Mouse (Mus musculus): ENCODE measurements around the gene Atrn. TPM values are rescaled to one million over a fixed set of nuclear protein-coding genes. Genes with fewer than 3 reads are reported as not detected.

The Atrn gene
- polyA plus RNA-seq, 2 experiments: 11.5 to 17.9 TPM

- ATAC-seq (ENCODE audit: low FRiP score, low read depth): no peak
- Histone ChIP-seq H3K36me3 (ENCODE audit: control insufficient read depth, insufficient read depth, low read length) (peaks cover 23% of the 10 kb centered on the region), H3K27me3 (ENCODE audit: control insufficient read depth, insufficient read depth, low read length) (no peaks in the 10 kb centered on the region), H3K27ac (replicated peaks; ENCODE audit: low read depth, low read length) (no peak overlapping the region), H3K4me2 (replicated peaks; ENCODE audit: low read depth, low read length, severe bottlenecking) (no peak overlapping the region), H3K9me3 (ENCODE audit: control insufficient read depth, low read length) (no peaks in the 10 kb centered on the region), H3K4me3 (replicated peaks; ENCODE audit: low read length) (no peak overlapping the region), H3K4me1 (ENCODE audit: control insufficient read depth, insufficient read depth, low read length) (no peaks in the 10 kb centered on the region), H3K9ac (ENCODE audit: low read depth, low read length, severe bottlenecking) (no peak overlapping the region)
- TF ChIP-seq POLR2A (IDR thresholded peaks at IDR 0.05; ENCODE audit: borderline replicate concordance, extremely low read depth, insufficient read depth, insufficient read length): no peak
- DNase-seq (ENCODE audit: low spot score): peak; percentile 87
- 5% methylated on average over 1 of the region's 1 CpGs for WGBS
These were observed 44.3 kb downstream of the Atrn start for GRCm38 (mm10) chr2:130950548-130950947.

GRCm38 (mm10) chr2:130958906-130959305, 52.6 kb downstream of the Atrn start:
- Histone ChIP-seq H3K27me3 (ENCODE audit: control insufficient read depth, insufficient read depth, low read length) (no peaks in the 10 kb centered on the region), H3K4me2 (replicated peaks; ENCODE audit: low read depth, low read length, severe bottlenecking) (no peak overlapping the region), H3K4me1 (ENCODE audit: control insufficient read depth, insufficient read depth, low read length) (no peaks in the 10 kb centered on the region), H3K9me3 (ENCODE audit: control insufficient read depth, low read length) (no peaks in the 10 kb centered on the region), H3K4me3 (replicated peaks; ENCODE audit: low read length) (no peak overlapping the region), H3K36me3 (ENCODE audit: control insufficient read depth, insufficient read depth, low read length) (peaks cover 29% of the 10 kb centered on the region), H3K9ac (ENCODE audit: low read depth, low read length, severe bottlenecking) (no peak overlapping the region), H3K27ac (replicated peaks; ENCODE audit: low read depth, low read length) (no peak overlapping the region)
- no peak for TF ChIP-seq POLR2A (IDR thresholded peaks at IDR 0.05; ENCODE audit: borderline replicate concordance, extremely low read depth, insufficient read depth, insufficient read length)
- DNase-seq (ENCODE audit: low spot score) (no peak), ATAC-seq (ENCODE audit: low FRiP score, low read depth) (no peak)
- 54% methylated on average over 2 of the region's 2 CpGs for WGBS

GRCm38 (mm10) chr2:130961851-130962250, 55.6 kb downstream of the Atrn start:
- no peaks in the 10 kb centered on the region for H3K4me1 ChIP-seq (ENCODE audit: control insufficient read depth, insufficient read depth, low read length)
- TF ChIP-seq POLR2A (IDR thresholded peaks at IDR 0.05; ENCODE audit: borderline replicate concordance, extremely low read depth, insufficient read depth, insufficient read length): no peak
- no peaks in the 10 kb centered on the region for H3K9me3 ChIP-seq (ENCODE audit: control insufficient read depth, low read length)
- no peak for ATAC-seq (ENCODE audit: low FRiP score, low read depth)
- peak; percentile 33 for DNase-seq (ENCODE audit: low spot score)
- no peak overlapping the region for H3K27ac ChIP-seq (replicated peaks; ENCODE audit: low read depth, low read length)
- no peak overlapping the region for H3K4me3 ChIP-seq (replicated peaks; ENCODE audit: low read length)
- peaks cover 31% of the 10 kb centered on the region for H3K36me3 ChIP-seq (ENCODE audit: control insufficient read depth, insufficient read depth, low read length)
- no peaks in the 10 kb centered on the region for H3K27me3 ChIP-seq (ENCODE audit: control insufficient read depth, insufficient read depth, low read length)
- no peak overlapping the region for H3K9ac ChIP-seq (ENCODE audit: low read depth, low read length, severe bottlenecking)
- no peak overlapping the region for H3K4me2 ChIP-seq (replicated peaks; ENCODE audit: low read depth, low read length, severe bottlenecking)

GRCm38 (mm10) chr2:130965042-130965441, 58.7 kb downstream of the Atrn start:
- no peak overlapping the region for H3K27ac ChIP-seq (replicated peaks; ENCODE audit: low read depth, low read length)
- H3K4me3 ChIP-seq (replicated peaks; ENCODE audit: low read length): no peak overlapping the region
- ATAC-seq (ENCODE audit: low FRiP score, low read depth) (no peak), DNase-seq (ENCODE audit: low spot score) (no peak)
- TF ChIP-seq POLR2A (IDR thresholded peaks at IDR 0.05; ENCODE audit: borderline replicate concordance, extremely low read depth, insufficient read depth, insufficient read length): no peak
- WGBS: 93% methylated on average over 1 of the region's 1 CpGs
- H3K9ac ChIP-seq (ENCODE audit: low read depth, low read length, severe bottlenecking): no peak overlapping the region
- no peaks in the 10 kb centered on the region for H3K27me3 ChIP-seq (ENCODE audit: control insufficient read depth, insufficient read depth, low read length)
- H3K4me2 ChIP-seq (replicated peaks; ENCODE audit: low read depth, low read length, severe bottlenecking): no peak overlapping the region
- H3K9me3 ChIP-seq (ENCODE audit: control insufficient read depth, low read length): no peaks in the 10 kb centered on the region
- peaks cover 13% of the 10 kb centered on the region; the same call in 1 of the 2 replicates for H3K36me3 ChIP-seq (ENCODE audit: control insufficient read depth, insufficient read depth, low read length)
- H3K4me1 ChIP-seq (ENCODE audit: control insufficient read depth, insufficient read depth, low read length): no peaks in the 10 kb centered on the region

GRCm38 (mm10) chr2:130971030-130971429, 64.7 kb downstream of the Atrn start:
- Histone ChIP-seq H3K36me3 (ENCODE audit: control insufficient read depth, insufficient read depth, low read length) (peaks cover 33% of the 10 kb centered on the region), H3K4me1 (ENCODE audit: control insufficient read depth, insufficient read depth, low read length) (no peaks in the 10 kb centered on the region), H3K9ac (ENCODE audit: low read depth, low read length, severe bottlenecking) (no peak overlapping the region), H3K27ac (replicated peaks; ENCODE audit: low read depth, low read length) (no peak overlapping the region), H3K4me3 (replicated peaks; ENCODE audit: low read length) (no peak overlapping the region), H3K4me2 (replicated peaks; ENCODE audit: low read depth, low read length, severe bottlenecking) (no peak overlapping the region), H3K9me3 (ENCODE audit: control insufficient read depth, low read length) (no peaks in the 10 kb centered on the region), H3K27me3 (ENCODE audit: control insufficient read depth, insufficient read depth, low read length) (no peaks in the 10 kb centered on the region)
- no peak for ATAC-seq (ENCODE audit: low FRiP score, low read depth)
- TF ChIP-seq POLR2A (IDR thresholded peaks at IDR 0.05; ENCODE audit: borderline replicate concordance, extremely low read depth, insufficient read depth, insufficient read length): no peak
- WGBS: 89% methylated on average over 4 of the region's 4 CpGs
- DNase-seq (ENCODE audit: low spot score): no peak

- ATAC-seq (ENCODE audit: low FRiP score, low read depth) (no peak), DNase-seq (ENCODE audit: low spot score) (no peak)
- no peak overlapping the region for H3K9ac ChIP-seq (ENCODE audit: low read depth, low read length, severe bottlenecking)
- no peaks in the 10 kb centered on the region for H3K4me1 ChIP-seq (ENCODE audit: control insufficient read depth, insufficient read depth, low read length)
- H3K27ac ChIP-seq (replicated peaks; ENCODE audit: low read depth, low read length): no peak overlapping the region
- no peak overlapping the region for H3K4me3 ChIP-seq (replicated peaks; ENCODE audit: low read length)
- 94% methylated on average over 4 of the region's 4 CpGs for WGBS
- H3K4me2 ChIP-seq (replicated peaks; ENCODE audit: low read depth, low read length, severe bottlenecking): no peak overlapping the region
- H3K9me3 ChIP-seq (ENCODE audit: control insufficient read depth, low read length): no peaks in the 10 kb centered on the region
- H3K36me3 ChIP-seq (ENCODE audit: control insufficient read depth, insufficient read depth, low read length): peaks cover 43% of the 10 kb centered on the region
- no peak for TF ChIP-seq POLR2A (IDR thresholded peaks at IDR 0.05; ENCODE audit: borderline replicate concordance, extremely low read depth, insufficient read depth, insufficient read length)
- no peaks in the 10 kb centered on the region for H3K27me3 ChIP-seq (ENCODE audit: control insufficient read depth, insufficient read depth, low read length)
These were observed 66.1 kb downstream of the Atrn start for GRCm38 (mm10) chr2:130972386-130972785.

Measured in limb, embryonic 14.5 days (tissue).